Mouse (Mus musculus) heart, embryonic 11.5 days (tissue): ENCODE measurements at regions not wholly inside any gene's neighbourhood (a gene's known extent, or its start where the extent isn't known, plus 50 kb on each side); places are given as distances from the start of the nearest gene placed in this dataset.
A peak's percentile ranks its signal among the peaks of the same experiment; 100 is the strongest.

Source experiments
- ATAC-seq: fragments of 200-750 bp; cut with Nextera tagmentation; replicated peaks from 2 replicates; pipeline ENCODE4 v1.8.0; 2017; ENCODE audit warnings: moderate library complexity; ENCODE audit not compliant: insufficient number of reproducible peaks, low FRiP score, low TSS enrichment
- H3K27ac ChIP-seq: fragments of 300-500 bp; sonication (generic); 2 replicates; pipeline ENCODE4 v1.5.1; 2014; ENCODE audit warnings: mild to moderate bottlenecking, low read depth, low read length
- H3K27me3 ChIP-seq: fragments of 300-500 bp; sonication (generic); 2 replicates; pipeline ENCODE4 v1.6.1; 2014; ENCODE audit warnings: mild to moderate bottlenecking, low read length, mixed read lengths; ENCODE audit not compliant: control insufficient read depth, insufficient read depth
- H3K36me3 ChIP-seq: fragments of 300-500 bp; sonication (generic); 2 replicates; pipeline ENCODE4 v1.6.1; 2014; ENCODE audit warnings: mild to moderate bottlenecking, low read length, moderate library complexity, mixed read lengths; ENCODE audit not compliant: control insufficient read depth, insufficient read depth
- H3K4me1 ChIP-seq: fragments of 300-500 bp; sonication (generic); 2 replicates; pipeline ENCODE4 v1.6.1; 2014; ENCODE audit warnings: low read length; ENCODE audit not compliant: control insufficient read depth, insufficient read depth
- H3K4me2 ChIP-seq: fragments of 300-500 bp; sonication (generic); 2 replicates; pipeline ENCODE4 v1.6.1; 2014; ENCODE audit warnings: mild to moderate bottlenecking, moderate library complexity
- H3K4me3 ChIP-seq: fragments of 300-500 bp; sonication (generic); 2 replicates; pipeline ENCODE4 v1.5.1; 2014; ENCODE audit warnings: low read depth, low read length
- H3K9ac ChIP-seq: fragments of 300-500 bp; sonication (generic); 2 replicates; pipeline ENCODE4 v1.6.1; 2014; ENCODE audit warnings: mild to moderate bottlenecking, low read depth, low read length, moderate library complexity
- H3K9me3 ChIP-seq: fragments of 300-500 bp; sonication (generic); replicated peaks from 2 replicates; pipeline ENCODE4 v1.6.1; 2016; ENCODE audit warnings: low read length; ENCODE audit not compliant: control insufficient read depth
- WGBS: fragments of 180-500 bp; shearing (Covaris S2); extraction: QIAGEN DNeasy Blood & Tissue Kit; methylation state at CpG from one replicate; pipeline ENCODE4 v1.1.7; 2014; ENCODE audit not compliant: insufficient replicate concordance; 5-methylcytosine and 5-hydroxymethylcytosine counted together

DNA sequence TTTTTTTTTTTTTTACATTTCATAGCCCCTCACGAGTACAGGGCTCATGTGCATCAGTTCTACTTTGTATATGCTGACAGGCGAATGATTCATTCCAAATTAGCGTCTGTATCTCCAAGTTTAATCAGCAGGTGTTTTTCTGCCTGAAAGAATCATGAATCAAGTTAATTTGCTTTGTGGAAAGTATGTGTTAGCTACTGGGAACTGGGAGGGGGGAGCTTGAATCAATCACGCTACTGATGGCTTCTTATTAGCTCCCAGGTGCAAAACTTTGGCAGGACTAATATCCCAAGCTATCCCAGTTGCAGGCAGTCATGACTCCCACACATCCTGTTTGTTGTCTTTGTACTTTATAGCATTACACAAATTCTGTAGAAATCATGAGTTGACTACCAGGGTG lies 165.7 kb downstream of the Postn start:
- ATAC-seq: no peak

DNA sequence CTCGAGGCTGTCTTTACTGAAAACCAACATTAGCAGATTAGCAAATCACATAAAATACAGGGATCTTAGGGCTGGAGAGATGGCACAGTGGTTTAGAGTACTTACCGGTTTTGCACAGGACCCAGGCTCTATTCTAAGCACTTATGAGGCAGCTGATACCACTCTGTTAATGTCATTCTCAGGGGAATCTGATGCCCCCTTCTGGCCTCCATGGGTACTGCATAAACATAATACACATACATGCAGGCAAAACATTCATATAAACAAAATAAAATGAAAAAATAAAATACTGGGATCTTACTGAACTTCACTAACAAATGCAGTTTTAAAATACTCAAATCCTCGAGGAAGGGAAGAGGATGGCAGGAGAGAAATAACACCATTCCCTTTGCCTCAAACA lies 164.3 kb upstream of the Supt20 start:
- H3K27me3 ChIP-seq: no peaks in the 10 kb centered on the region
- no peaks in the 10 kb centered on the region for H3K36me3 ChIP-seq
- no peaks in the 10 kb centered on the region for H3K4me1 ChIP-seq
- H3K4me3 ChIP-seq: no peak overlapping the region
- no peak for ATAC-seq
- no peak overlapping the region for H3K9ac ChIP-seq
- WGBS: 64% methylated on average over 3 of the region's 3 CpGs
- no peak overlapping the region for H3K4me2 ChIP-seq
- H3K27ac ChIP-seq: no peak overlapping the region
- peaks cover 3% of the 10 kb centered on the region; the same call in 1 of the 2 replicates for H3K9me3 ChIP-seq

More for the DNA sequence above, 165.7 kb downstream of the Postn start:
- H3K27me3 ChIP-seq: no peaks in the 10 kb centered on the region
- peaks cover 3% of the 10 kb centered on the region; the same call in 1 of the 2 replicates for H3K9me3 ChIP-seq
- no peak overlapping the region for H3K9ac ChIP-seq
- H3K4me3 ChIP-seq: no peak overlapping the region
- H3K4me1 ChIP-seq: no peaks in the 10 kb centered on the region
- no peak overlapping the region for H3K4me2 ChIP-seq
- WGBS: 75% methylated on average over 4 of the region's 4 CpGs
- H3K27ac ChIP-seq: no peak overlapping the region
- H3K36me3 ChIP-seq: no peaks in the 10 kb centered on the region

DNA sequence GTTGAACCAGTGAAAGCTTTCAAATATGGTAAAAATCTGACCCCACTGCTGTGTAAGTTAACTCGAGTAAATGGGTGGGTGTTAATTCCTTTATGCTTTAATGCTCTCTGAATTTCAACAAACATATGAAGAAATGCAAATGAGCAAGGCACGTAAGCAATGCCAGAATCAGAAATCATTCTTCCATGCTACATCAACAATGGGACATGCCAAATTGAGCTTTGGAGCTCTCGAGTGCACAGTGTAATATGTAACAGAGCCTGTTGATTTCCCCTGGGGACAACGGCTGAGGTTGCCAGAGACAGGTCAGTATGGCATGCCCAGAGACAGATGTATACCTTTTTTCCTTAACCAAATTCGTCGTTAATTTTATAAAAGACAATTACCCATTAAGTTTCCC lies 162.4 kb upstream of the Supt20 start:
- Histone ChIP-seq H3K36me3 (no peaks in the 10 kb centered on the region), H3K4me3 (no peak overlapping the region)

DNA sequence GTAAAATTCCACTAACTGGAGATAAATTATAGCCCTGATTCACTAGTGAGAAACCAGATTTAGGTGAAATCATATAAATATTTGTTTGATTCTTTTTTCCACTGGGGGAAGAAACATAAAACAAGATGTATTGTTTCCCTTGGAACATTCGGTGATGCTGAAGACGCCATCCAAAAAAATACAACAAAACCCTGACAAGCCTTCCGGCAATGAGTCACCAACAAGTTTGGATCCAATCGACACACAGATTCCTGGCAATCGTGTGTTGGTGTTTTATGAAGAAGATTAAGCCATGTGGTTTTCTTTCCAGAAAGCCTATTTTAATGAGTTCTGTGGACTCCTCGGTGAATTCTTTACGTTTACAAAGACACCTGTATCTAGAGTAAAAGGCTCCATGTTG lies 157.2 kb upstream of the Supt20 start:
- Histone ChIP-seq H3K4me1 (no peaks in the 10 kb centered on the region), H3K27me3 (no peaks in the 10 kb centered on the region), H3K27ac (no peak overlapping the region), H3K9me3 (no peaks in the 10 kb centered on the region), H3K4me2 (no peak overlapping the region), H3K9ac (no peak overlapping the region), H3K4me3 (no peak overlapping the region), H3K36me3 (no peaks in the 10 kb centered on the region)
- no peak for ATAC-seq
- 82% methylated on average over 7 of the region's 7 CpGs for WGBS

More for the DNA sequence above, 162.4 kb upstream of the Supt20 start:
- Histone ChIP-seq H3K4me1 (no peaks in the 10 kb centered on the region), H3K4me2 (no peak overlapping the region), H3K9ac (no peak overlapping the region), H3K27ac (no peak overlapping the region), H3K9me3 (peaks cover 3% of the 10 kb centered on the region; the same call in 1 of the 2 replicates), H3K27me3 (no peaks in the 10 kb centered on the region)
- WGBS: 74% methylated on average over 6 of the region's 6 CpGs
- ATAC-seq: no peak

DNA sequence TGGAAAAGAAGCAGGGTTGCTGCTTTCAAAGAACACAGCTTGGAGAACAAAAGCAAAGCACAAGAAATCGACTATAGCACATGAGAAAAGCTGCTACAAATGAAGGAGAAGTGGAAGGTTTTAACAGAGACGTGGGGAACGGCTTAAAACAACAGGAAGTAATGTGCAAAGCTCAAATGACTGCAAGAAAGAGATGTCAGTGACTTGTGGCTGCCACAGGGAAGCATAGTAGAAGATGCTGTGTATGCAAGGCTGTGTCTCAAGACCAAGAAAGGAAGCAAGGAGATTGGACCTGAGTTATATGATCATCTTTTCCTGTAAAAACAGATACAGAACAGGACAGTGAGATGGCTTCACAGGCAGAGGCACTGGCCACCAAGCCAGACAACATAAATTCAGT lies 154.6 kb upstream of the Supt20 start:
- no peak overlapping the region for H3K9ac ChIP-seq
- no peak for ATAC-seq
- H3K4me2 ChIP-seq: no peak overlapping the region
- no peaks in the 10 kb centered on the region for H3K27me3 ChIP-seq
- H3K9me3 ChIP-seq: peaks cover 3% of the 10 kb centered on the region; the same call in 1 of the 2 replicates
- H3K4me3 ChIP-seq: no peak overlapping the region
- no peaks in the 10 kb centered on the region for H3K36me3 ChIP-seq
- H3K27ac ChIP-seq: no peak overlapping the region
- no peaks in the 10 kb centered on the region for H3K4me1 ChIP-seq
- WGBS: 45% methylated on average over 3 of the region's 3 CpGs

DNA sequence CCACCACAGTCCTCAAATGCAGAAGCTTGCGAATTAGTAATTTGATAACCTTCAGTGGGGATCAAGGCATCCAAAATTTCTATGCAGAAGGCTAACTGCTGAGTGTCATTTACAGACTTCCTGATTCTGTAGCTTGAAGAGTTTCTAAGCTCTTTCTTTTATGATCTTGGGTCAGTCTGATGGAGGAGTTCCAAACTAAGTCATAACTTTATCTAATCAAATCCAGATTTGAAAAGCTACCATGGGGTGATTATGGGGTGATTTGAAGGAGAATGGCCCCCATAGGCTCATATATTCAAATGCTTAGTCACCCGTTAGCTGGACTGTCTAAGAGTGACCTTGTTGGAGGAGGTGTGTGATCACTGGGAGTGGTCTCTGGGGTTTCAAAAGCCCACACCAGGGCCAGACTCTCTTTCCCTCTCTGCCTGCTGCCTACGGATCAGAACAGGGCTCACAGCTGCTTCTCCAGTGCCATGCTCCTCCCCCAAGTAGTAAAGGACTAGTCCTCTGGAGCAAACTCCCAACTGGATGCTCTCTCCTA lies 152.0 kb upstream of the Supt20 start:
- Histone ChIP-seq H3K27ac (no peak overlapping the region), H3K27me3 (no peaks in the 10 kb centered on the region), H3K9me3 (peaks cover 4% of the 10 kb centered on the region; the same call in 1 of the 2 replicates), H3K9ac (no peak overlapping the region), H3K4me3 (no peak overlapping the region), H3K36me3 (no peaks in the 10 kb centered on the region), H3K4me1 (no peaks in the 10 kb centered on the region), H3K4me2 (no peak overlapping the region)
- ATAC-seq: no peak
- WGBS: 73% methylated on average over 3 of the region's 3 CpGs

DNA sequence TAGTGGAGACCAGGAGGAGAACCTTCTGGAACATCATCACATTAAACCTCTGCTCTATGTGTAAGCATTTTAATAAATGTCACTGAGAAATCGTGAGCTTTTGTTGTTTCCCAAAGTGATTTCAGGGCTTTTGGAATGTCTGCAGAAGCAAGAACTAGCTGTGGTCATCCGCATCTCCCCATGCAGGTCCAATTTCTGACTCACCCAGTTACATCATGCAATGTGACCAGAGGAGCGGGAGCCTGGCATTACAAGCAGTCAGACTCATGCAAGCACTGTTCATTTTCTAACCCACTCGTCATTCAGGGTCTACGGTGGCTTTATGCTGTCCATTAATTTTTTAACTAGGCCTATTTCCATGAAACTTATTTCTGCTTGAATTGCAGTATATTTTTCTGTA lies 151.2 kb upstream of the Supt20 start:
- H3K27me3 ChIP-seq: no peaks in the 10 kb centered on the region
- no peak overlapping the region for H3K4me2 ChIP-seq
- no peaks in the 10 kb centered on the region for H3K36me3 ChIP-seq
- no peak overlapping the region for H3K27ac ChIP-seq
- H3K4me1 ChIP-seq: no peaks in the 10 kb centered on the region
- WGBS: 77% methylated on average over 5 of the region's 5 CpGs
- no peak overlapping the region for H3K9ac ChIP-seq
- no peak overlapping the region for H3K4me3 ChIP-seq
- peaks cover 4% of the 10 kb centered on the region; the same call in 1 of the 2 replicates for H3K9me3 ChIP-seq
- no peak for ATAC-seq

DNA sequence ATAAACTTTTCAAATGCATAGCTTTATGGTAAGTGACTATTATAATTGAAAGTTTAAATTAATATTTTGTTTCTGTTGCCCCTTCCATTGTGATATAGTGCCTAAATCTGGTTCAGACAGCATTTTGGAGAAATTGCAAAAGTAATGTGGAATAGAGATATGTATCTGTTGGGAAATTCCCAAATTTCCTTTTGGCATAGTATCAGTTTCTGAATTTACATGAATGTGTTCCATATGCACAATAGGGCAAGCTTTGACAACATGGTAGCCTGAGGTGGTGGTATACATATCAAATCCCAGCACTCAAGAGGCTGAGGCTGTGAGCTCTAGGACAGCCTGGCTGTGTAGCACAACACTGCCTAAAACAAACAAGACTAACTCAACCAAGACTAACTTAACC lies 147.2 kb upstream of the Supt20 start:
- H3K36me3 ChIP-seq: no peaks in the 10 kb centered on the region
- H3K9me3 ChIP-seq: peaks cover 4% of the 10 kb centered on the region; the same call in 1 of the 2 replicates
- H3K4me2 ChIP-seq: no peak overlapping the region
- H3K27ac ChIP-seq: no peak overlapping the region
- H3K4me3 ChIP-seq: no peak overlapping the region
- no peak for ATAC-seq
- H3K4me1 ChIP-seq: no peaks in the 10 kb centered on the region
- H3K27me3 ChIP-seq: no peaks in the 10 kb centered on the region
- H3K9ac ChIP-seq: no peak overlapping the region

DNA sequence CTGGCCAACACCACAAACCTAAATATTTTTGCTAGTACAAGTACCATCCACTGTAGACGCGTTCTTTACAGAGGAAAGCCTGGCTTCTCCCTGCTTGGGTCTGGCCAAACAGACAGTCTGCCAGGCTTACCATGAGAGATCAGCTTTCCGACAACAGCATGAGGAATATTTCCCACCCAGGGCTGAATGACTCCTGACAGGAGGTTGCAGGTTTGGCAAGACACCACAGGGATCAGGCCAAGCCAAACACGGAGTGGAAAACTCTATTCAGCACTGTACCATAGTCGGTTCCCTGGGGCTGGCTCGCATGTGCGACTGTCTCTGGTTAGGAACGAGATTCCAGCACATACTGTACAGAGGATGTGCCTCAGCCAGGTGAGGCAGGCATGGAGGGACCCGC lies 140.7 kb upstream of the Supt20 start:
- H3K9me3 ChIP-seq: no peaks in the 10 kb centered on the region
- peak; percentile 65; the same call in 1 of the 2 replicates for ATAC-seq
- H3K9ac ChIP-seq: no peak overlapping the region
- H3K36me3 ChIP-seq: no peaks in the 10 kb centered on the region
- 67% methylated on average over 9 of the region's 9 CpGs for WGBS
- H3K4me1 ChIP-seq: no peaks in the 10 kb centered on the region
- no peaks in the 10 kb centered on the region for H3K27me3 ChIP-seq
- H3K4me2 ChIP-seq: no peak overlapping the region
- no peak overlapping the region for H3K27ac ChIP-seq
- H3K4me3 ChIP-seq: no peak overlapping the region
